ENCODE assay signal across 16 mouse cellular contexts in genomic region chr10:96266100-96266735, GRCm38 (mm10).
DNase-seq lines count a peak whose midpoint lies in the region; ATAC-seq and TF ChIP-seq lines count a peak whose summit lies in the region.
"Had no signal": no experiment of that assay in that cellular context is flagged by ENCODE, and none has a peak within 500 bp of the region (broad histone marks: within the 10 kb centered on the region; RNA-seq: fewer than 3 reads in every experiment).

No protein-coding gene starts in this region.

- peak overlapping the region; percentile 59 for H3K4me3 ChIP-seq in gastrocnemius, adult 2 months
- no peak overlapping the region for H3K4me3 ChIP-seq in limb, embryonic 14.5 days (replicated peaks; ENCODE audit: low read length)
- H3K4me3 ChIP-seq: forebrain, embryonic 15.5 days; heart, embryonic 10.5 days; hindbrain, embryonic 12.5 days; liver, embryonic 13.5 days had no signal

- H3K36me3 ChIP-seq in limb, embryonic 14.5 days (ENCODE audit: control insufficient read depth, insufficient read depth, low read length) = no peaks in the 10 kb centered on the region
- H3K36me3 ChIP-seq: forebrain, embryonic 15.5 days; heart, embryonic 10.5 days; hindbrain, embryonic 12.5 days; liver, embryonic 13.5 days had no signal

- H3K4me1 ChIP-seq in limb, embryonic 14.5 days (ENCODE audit: control insufficient read depth, insufficient read depth, low read length) = peaks cover 41% of the 10 kb centered on the region
- H3K4me1 ChIP-seq: liver, embryonic 13.5 days had no signal

- no peaks in the 10 kb centered on the region for H3K27me3 ChIP-seq in limb, embryonic 14.5 days (ENCODE audit: control insufficient read depth, insufficient read depth, low read length)
- H3K27me3 ChIP-seq: forebrain, embryonic 15.5 days; hindbrain, embryonic 12.5 days; liver, embryonic 13.5 days had no signal

- no peak overlapping the region for H3K4me2 ChIP-seq in limb, embryonic 14.5 days (replicated peaks; ENCODE audit: low read depth, low read length, severe bottlenecking)
- H3K4me2 ChIP-seq: forebrain, embryonic 15.5 days; hindbrain, embryonic 12.5 days; liver, embryonic 13.5 days had no signal

- 47% methylated on average over 9 of the region's 9 CpGs for WGBS in limb, embryonic 14.5 days

- H3K9me3 ChIP-seq in limb, embryonic 14.5 days (ENCODE audit: control insufficient read depth, low read length) = no peaks in the 10 kb centered on the region
- H3K9me3 ChIP-seq: forebrain, embryonic 15.5 days; heart, embryonic 10.5 days; hindbrain, embryonic 12.5 days; liver, embryonic 13.5 days had no signal

- TF ChIP-seq POLR2A in brain, embryonic 14.5 days (IDR thresholded peaks at IDR 0.05; ENCODE audit: borderline replicate concordance, extremely low read depth, insufficient read depth, insufficient read length, poor library complexity, severe bottlenecking) = no peak
- no peak for TF ChIP-seq POLR2A in limb, embryonic 14.5 days (IDR thresholded peaks at IDR 0.05; ENCODE audit: borderline replicate concordance, extremely low read depth, insufficient read depth, insufficient read length)

- peak; percentile 53 for ATAC-seq in limb, embryonic 14.5 days (ENCODE audit: low FRiP score, low read depth)
- ATAC-seq: forebrain, embryonic 15.5 days; midbrain, embryonic 16.5 days had no signal

- TF ChIP-seq CTCF in gastrocnemius, adult 2 months (IDR thresholded peaks at IDR 0.05) = no peak
- TF ChIP-seq CTCF in brain, embryonic 14.5 days (IDR thresholded peaks at IDR 0.05; ENCODE audit: borderline replicate concordance, extremely low read depth, insufficient read depth, insufficient read length) = no peak

- H3K27ac ChIP-seq in gastrocnemius, adult 2 months = peak overlapping the region; percentile 46
- peak overlapping the region; percentile 48 for H3K27ac ChIP-seq in limb, embryonic 14.5 days (replicated peaks; ENCODE audit: low read depth, low read length)
- H3K27ac ChIP-seq: forebrain, embryonic 15.5 days; heart, embryonic 10.5 days; hindbrain, embryonic 12.5 days; liver, embryonic 13.5 days had no signal

- DNase-seq in gastrocnemius, adult 2 months = peak; percentile 47
- DNase-seq in gastrocnemius, postnatal 4 days (ENCODE audit: low spot score in 2 of 2) = no peak
- peak; percentile 27 for DNase-seq in A20 (ENCODE audit: low read depth, low spot score)
- peak; percentile 52 for DNase-seq in brain, embryonic 14.5 days (ENCODE audit: low read depth)
- peak; percentile 42 for DNase-seq in limb, embryonic 14.5 days (ENCODE audit: low spot score)
- no peak for DNase-seq in left cerebral cortex, postnatal 10 days (ENCODE audit: extremely low spot score in 1 of 2, low spot score in 2 of 2)
- DNase-seq in cerebellum, adult 8-10 months = no peak
- no peak for DNase-seq in layer of hippocampus, adult 18-20 months (ENCODE audit: low spot score in 2 of 2)
- DNase-seq: adrenal gland, adult 2 months; kidney, adult 2 months; liver, embryonic 13.5 days; right cerebral cortex, postnatal 14 days had no signal

- H3K9ac ChIP-seq in limb, embryonic 14.5 days (ENCODE audit: low read depth, low read length, severe bottlenecking) = no peak overlapping the region
- H3K9ac ChIP-seq: forebrain, embryonic 15.5 days; hindbrain, embryonic 12.5 days; liver, embryonic 13.5 days had no signal

- intact Hi-C loops in gastrocnemius, adult 2 months (cut with DNase I) = no loop called here
- intact Hi-C loops in left cerebral cortex, postnatal 10 days (cut with DNase I) = no loop called here

Comparison
In these comparisons a context has a peak if more than half of its experiments do, and no peak if none do; other contexts are left out.
1. DNase-seq: peak in gastrocnemius, adult 2 months (single experiment), A20 (single experiment), brain, embryonic 14.5 days (single experiment) and limb, embryonic 14.5 days (single experiment); none in gastrocnemius, postnatal 4 days (0 of 2), left cerebral cortex, postnatal 10 days (0 of 2), cerebellum, adult 8-10 months (single experiment) and layer of hippocampus, adult 18-20 months (0 of 2).